Mouse (Mus musculus) liver, postnatal 0 days (tissue): Measurements from ENCODE around the gene Gpatch8.

ENCODE experiments used
- CTCF ChIP-seq: sonication (generic); IDR thresholded peaks from 2 replicates; pipeline ENCODE4 v1.5.1; 2016; ENCODE audit warnings: antibody characterized with exemption, low read depth
- EP300 ChIP-seq: IDR thresholded peaks from 2 replicates; pipeline ENCODE4 v1.6.1; 2016; ENCODE audit warnings: antibody characterized with exemption, low read depth, mild to moderate bottlenecking

DNA sequence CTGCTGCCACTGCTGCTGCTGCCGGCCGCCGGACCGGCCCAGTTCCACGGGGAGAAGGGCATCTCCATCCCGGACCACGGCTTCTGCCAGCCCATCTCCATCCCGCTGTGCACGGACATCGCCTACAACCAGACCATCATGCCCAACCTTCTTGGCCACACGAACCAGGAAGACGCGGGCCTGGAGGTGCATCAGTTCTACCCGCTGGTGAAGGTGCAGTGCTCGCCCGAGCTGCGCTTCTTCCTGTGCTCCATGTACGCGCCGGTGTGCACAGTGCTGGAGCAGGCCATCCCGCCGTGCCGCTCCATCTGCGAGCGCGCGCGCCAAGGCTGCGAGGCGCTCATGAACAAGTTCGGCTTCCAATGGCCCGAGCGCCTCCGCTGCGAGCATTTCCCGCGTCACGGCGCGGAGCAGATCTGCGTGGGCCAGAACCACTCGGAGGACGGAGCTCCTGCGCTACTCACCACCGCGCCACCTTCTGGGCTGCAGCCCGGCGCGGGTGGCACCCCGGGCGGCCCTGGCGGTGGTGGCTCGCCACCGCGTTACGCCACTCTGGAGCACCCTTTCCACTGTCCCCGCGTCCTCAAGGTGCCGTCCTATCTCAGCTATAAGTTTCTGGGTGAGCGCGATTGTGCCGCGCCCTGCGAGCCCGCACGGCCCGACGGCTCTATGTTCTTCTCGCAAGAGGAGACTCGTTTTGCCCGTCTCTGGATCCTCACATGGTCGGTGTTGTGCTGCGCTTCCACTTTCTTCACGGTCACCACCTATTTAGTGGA is 48.8 kb upstream of the Gpatch8 start:
- TF ChIP-seq CTCF (peak; percentile 13; the same call in 1 of the 2 replicates), EP300 (no peak)
